Mouse (Mus musculus) heart, postnatal 4 days (tissue): ENCODE measurements around the gene Cirbp. TPM values are rescaled to one million over a fixed set of nuclear protein-coding genes. Genes with fewer than 3 reads are reported as not detected.

Experiments
- DNase-seq: peaks from one replicate; pipeline ENCODE4 v3.0.0; 2021
- total RNA-seq, 2 experiments: library from RNA; stranded (reverse); gene quantifications; 2 replicates each; pipeline ENCODE4 v1.2.3; 2021

Gene Cirbp
- total RNA-seq, 2 experiments from 2014 or later = 163 to 193 TPM

DNA sequence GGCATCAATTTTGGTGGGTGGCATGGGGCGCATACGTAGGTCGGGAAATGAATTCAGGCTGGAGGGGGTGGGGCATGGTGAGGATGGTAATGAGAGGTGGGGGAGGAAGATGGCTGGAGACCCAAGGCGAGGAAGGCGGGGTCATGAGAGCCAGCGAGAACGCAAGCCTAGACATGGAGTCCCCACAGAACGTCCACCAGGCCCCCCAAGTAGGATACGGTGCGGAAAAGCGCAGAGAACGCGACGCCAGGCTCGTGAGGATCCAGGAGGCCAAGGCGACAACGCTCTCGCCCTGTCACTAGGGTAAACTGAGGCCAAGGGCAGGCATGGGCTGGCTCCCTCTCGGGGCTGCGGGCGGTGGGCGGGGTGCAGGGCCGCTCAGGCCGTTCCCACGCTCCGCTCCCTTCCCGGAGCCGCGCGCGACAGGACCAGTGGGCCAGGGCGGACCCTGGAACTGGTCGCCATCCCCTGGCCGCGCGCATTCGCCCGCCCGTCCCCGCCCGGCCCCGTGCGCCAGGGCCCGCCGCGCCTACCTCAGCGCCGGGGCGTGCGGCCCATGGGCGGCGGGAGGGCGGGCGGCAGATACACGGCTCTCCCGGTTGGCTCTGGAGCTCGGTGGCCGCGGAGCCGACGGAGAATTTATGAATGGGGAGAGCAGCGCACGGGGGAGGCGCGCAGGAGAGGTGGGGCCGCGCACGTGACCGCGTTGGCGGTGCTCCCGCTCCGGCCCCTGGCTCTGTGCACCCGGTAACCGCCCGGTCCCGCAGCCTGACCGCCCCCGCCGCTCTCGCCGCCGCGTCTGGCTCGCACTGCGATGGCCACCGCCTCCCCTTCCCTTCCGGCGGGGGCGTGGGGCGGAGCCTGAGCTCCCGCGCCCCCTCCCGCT lies 27.0 kb upstream of the Cirbp start, which contains the start of gene Atp5d:
Atp5d (plus strand) TSS at position 80 of the 886 bp plus-strand sequence.
- DNase-seq = peak; percentile 68

DNA sequence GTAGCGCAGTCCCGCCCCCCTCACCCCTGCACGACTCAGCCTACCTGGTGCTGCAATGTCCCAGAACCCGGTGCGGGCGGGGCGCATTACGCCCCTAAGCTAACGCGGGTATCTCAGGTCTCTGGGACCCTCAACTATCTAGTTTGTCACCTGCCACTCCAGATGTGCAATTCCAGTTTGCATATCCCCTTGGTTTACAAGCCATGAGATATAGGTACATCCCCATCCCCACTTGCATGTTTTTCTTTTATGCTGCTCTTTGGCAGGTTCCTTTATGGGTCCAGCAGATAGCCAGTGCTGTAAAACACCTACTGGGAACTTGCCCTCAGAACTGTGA lies 26.4 kb upstream of the Cirbp start:
- no peak for DNase-seq

DNA sequence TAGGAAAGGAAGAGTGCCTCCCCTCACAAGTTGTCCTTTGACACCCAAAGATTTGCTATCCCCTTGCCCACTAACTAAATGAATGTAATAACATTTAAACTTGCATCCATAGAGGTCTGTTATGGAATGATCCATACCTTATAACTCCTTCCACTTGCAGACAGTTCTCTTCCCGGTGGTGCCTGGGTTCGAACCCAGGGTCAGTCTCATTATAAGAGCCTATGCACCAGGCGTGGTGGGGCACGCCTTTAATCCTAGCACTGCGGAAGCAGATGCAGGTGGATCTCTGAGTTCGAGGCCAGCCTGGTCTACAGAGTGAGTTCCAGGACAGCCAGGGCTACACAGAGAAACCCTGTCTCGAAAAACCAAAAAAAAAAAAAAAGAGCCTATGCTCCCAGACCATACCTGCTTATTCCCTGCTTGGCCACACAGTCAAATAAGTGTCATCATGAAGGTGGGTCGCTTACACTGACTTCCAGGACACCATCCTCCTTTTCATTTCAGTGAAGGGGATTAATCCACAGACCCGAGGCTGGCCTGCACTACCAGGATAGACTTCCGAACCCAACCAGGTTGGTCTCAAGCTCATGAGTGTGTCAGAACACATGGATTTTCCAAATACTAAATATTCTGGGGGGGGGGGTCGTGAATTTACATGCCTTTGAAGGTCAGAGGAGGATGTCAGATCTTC lies 25.7 kb upstream of the Cirbp start:
- DNase-seq = no peak

DNA sequence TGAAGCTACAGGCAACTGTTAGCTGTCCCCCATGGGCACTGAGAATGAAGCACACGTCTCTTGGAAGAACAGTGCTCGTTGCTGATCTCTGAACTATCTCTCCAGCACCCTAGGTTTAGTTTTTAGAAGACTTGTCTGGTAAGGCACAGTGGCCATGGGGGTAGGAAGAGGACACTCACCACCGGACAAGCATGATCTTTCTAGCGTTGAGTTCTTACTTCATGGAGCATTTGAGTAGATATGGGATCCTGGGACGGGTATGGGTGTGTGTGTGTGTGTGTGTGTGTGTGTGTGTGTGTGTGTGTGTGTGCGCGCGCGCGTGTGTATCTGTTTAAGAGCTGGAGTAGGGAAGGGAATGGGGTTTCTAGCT lies 25.1 kb upstream of the Cirbp start, which contains the start of gene Cbarp:
Cbarp (minus strand) TSS at position 170 of the 370 bp plus-strand sequence.
- DNase-seq = no peak

DNA sequence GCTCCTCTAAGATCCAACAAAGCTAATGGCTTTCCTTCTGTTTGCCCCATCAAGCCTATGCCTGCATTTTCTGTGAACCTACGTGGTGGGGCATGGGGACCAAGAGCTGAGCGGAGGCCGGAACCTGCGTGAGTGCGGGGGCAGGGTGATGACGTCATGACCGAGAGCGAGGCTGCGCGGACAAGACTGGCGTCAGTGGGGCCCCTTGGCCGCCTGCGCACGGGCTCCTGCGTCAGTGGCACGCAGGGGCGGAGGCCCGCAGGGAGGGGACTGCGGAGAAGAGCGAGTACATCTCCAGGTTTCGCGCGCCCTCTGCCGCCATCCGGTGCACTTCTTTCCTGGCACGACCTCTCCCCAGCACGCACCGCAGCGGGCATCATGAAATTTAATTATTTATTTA lies 24.5 kb upstream of the Cirbp start:
- peak; percentile 96 for DNase-seq

DNA sequence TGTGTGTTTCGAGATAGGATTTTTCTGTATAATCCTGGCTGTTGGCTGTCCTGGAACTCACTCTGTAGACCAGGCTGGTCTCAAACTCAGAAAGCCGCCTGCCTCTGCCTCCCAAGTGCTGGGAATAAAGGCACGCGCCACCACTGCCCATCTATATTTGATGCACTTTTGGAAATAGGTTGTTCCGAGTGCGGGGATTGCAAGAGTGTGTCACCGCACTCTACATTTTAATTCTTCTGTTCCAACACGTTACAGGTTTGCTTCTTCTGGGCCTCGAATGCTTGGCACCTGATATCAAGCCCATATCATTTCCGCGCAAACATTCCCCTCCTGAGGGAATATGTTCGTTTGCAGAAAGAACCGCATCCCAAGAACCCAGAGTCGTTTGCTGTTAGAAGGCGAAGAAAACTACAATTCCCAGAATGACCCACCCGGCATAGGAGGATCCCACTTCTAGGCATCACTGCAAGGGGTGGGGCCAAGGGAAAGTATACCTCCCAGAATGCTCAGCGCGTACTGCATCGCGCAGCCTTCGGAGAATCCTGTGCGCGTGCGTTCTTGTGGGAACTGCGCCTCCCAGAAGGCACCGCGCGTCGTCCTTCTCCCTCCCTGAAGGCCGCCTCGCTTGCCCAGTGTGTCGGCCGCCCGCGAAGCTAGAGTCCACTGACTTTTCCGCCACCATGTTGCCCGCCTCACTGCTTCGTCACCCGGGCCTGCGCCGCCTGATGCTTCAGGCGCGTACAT lies 23.8 kb upstream of the Cirbp start:
- peak; percentile 95 for DNase-seq

DNA sequence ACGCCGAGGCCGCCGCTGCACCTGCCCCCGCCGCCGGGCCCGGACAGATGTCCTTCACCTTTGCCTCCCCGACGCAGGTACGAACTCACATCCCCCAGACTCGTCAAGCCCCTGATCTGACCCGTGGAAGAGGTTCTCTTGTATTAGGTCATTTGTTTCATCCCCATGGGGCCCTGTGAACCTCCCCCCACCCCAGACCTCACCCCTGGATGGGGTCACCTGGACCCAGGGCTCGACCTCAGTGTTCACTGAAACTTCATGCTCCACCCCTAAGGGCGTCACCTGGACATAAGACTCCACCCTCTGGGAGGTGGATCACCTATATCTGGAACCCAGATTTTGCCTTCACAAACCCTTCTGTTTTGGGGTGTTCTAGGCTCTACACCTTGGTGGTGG lies 23.3 kb upstream of the Cirbp start:
- DNase-seq = no peak

DNA sequence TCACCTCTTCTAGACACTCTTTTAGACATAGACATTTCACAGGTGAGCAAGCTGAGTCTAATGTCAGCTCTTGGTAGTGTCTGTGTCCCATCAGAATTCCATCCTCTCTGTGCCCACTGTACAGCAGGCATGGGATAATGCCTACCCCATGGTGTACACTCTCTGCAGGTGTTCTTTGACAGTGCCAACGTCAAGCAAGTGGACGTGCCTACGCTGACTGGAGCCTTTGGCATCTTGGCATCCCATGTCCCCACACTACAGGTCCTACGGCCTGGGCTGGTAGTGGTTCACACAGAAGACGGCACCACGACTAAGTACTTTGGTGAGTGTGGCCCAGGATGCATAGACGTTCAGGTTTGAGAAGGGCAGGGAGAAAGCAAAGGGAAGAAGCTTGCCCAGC lies 22.1 kb upstream of the Cirbp start:
- no peak for DNase-seq

DNA sequence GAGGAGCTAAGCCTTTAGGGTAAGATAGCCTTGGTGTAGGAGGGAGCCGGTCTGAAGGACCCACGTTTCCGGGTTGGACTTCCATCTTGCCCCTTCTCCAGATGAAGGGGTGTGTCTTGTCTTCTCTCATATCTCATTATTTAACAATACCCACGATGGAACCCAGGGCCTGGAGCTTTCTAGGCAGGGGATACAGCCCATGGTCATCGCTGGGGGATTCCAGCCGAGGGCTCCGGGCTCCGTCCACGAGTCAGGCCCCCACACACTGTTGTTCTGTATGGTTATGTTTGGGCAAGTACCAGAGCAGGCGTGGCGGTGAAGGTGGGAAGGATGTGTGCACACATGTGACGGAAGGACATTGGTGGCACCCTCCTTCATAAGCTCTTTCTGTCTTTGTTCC lies 21.6 kb upstream of the Cirbp start:
- no peak for DNase-seq

DNA sequence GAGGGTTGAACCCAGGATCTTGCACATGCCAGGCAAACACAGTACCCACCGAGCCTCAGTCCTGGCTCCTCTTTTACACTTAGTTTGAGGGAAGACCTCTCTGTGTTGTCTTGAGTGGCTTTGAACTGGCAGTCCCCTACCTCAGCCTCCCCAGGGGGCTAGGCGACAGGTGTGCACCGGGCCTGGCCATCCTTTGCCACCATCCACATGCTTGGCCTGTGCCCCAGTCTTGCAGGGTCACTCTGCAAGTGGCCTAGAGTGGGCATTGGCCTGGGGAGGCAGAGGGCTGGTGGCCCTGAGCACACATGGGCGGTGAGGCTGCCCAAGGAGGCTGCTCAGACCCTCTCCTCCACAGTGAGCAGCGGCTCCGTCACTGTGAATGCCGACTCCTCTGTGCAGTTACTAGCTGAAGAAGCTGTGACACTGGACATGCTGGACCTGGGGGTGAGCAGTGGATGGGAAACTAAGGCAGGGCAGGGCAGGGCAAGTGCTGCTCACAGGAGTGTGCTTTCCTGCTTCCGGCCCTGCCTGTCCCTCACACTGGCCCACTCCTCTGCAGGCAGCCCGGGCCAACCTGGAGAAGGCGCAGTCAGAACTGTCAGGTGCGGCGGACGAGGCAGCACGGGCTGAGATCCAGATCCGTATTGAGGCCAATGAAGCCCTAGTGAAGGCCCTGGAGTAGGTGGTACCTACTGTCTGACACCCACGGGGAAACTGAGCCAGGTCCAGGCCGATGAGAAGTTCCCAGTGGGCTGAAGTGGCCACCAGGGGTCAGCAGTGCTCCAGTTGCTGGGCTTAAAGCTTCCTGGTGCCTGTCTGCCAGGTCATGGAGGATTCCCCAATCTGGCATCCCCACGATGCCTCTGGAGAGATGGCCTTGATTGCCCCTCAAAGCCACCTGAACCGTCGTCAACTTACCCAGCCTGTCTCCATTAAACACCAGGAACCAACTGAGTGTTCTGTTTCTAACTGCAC lies 20.6 kb upstream of the Cirbp start:
- peak; percentile 86 for DNase-seq

DNA sequence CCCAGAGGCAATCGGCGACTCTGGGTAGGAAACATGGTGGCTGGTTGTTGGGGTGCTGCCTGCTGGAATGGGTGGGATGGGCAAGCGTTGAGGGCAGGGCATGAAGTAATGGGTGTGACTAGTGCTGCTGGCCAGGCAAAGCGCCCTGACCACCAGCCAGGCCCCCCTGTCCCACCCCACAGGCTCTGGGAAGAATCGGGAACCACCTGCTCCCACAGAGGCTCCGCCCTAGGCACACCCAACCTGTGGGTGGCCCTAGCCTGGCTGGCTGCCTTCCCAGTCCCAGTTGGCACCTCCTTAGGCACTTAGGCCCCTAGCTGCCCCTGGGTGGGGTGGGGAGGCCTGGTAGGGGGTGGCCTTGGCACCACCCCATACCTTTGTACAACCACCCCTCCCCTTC lies 19.9 kb upstream of the Cirbp start:
- peak; percentile 77 for DNase-seq

DNA sequence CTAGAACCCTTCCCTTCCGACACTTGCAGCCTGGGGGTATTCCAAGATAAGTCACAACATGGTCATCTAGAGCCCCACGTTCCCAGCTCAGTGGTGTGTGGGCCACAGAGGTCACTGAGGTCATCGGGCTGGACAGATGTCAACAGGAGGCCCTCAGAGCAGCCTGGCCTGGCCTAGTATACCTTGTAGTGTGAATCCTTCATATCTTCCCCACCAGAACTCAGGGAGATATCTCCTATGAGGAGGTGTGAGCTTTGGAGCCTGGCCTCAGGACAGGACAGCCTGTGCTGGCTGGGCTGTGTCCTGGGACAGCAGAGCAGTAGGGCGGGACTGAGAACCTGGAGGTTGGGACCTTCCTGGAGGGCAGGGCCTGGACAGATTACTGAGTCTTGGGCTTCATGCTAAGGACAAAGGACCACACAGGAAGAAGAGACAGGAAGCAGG lies 19.2 kb upstream of the Cirbp start:
- DNase-seq = peak; percentile 56

DNA sequence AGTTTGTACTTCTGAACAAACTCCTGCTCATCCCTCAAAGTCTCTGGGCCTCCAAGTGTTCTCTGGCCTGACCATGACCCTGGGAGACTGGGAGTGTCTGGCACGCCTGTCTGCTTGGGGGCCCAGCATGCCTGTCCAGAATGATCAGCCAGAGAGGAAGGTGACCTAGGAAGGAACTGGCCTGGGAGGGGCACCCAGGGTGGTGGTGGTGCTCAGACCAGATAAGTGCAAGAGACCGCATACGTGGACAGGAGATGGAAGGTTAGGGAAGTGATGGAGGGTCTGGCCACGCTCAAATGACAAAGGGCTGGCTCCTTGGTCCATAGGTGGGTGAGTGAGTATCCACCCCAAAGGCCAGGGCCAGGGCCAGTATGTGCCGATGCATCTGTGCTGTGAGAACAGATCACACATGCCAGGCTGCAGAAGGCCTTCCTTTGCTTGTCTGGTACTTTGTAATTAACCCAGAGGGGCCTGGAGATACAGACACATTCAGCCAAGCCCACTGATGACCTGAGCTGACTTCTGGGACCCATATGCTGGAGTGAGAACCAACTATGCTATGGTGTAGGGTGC lies 18.6 kb upstream of the Cirbp start:
- peak; percentile 45 for DNase-seq

DNA sequence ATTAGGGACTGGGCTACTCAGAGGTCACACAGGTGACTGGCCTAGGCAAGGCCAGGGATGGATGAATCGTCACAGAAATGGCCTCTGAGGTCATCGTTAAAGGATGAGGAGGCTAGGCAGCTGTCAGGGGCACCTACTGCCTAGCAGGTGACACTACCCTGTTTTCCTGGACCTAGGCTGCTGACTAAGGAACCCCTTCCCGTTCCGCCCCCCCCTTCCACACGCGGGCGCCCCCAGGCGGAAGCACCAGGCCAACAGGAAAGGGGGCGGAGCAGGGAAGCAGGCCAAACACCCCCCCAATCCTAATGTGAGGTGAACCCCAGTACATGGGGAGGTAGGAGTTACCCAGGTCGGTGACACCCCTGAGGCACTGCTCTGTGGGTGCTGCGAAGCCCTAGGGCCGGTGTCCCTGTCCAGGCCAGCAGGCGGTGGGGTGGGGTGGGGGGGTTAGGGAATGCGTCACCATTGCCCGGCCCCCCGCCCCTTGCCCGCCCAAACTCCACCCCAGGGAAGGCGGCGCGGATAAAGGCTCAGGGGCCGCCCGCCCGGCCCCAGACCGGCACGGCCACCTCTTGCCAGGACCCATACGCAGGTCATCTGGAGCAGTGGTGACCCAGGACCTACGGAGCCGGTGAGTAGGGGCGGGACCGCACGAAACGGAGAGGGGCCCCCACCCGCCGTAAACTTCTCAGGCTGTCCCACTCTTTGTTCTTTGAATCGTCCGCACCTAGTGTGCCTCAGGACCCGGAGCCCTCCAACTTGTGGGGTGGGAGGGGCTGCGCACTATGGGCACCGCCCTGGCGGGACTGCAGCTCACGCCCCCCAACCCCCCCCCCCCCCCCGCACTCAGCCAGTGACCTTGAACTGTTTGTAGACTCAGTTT lies 17.8 kb upstream of the Cirbp start, which contains the start of gene Midn:
Midn (plus strand) TSS at position 554 of the 883 bp plus-strand sequence.
- peak; percentile 91 for DNase-seq

DNA sequence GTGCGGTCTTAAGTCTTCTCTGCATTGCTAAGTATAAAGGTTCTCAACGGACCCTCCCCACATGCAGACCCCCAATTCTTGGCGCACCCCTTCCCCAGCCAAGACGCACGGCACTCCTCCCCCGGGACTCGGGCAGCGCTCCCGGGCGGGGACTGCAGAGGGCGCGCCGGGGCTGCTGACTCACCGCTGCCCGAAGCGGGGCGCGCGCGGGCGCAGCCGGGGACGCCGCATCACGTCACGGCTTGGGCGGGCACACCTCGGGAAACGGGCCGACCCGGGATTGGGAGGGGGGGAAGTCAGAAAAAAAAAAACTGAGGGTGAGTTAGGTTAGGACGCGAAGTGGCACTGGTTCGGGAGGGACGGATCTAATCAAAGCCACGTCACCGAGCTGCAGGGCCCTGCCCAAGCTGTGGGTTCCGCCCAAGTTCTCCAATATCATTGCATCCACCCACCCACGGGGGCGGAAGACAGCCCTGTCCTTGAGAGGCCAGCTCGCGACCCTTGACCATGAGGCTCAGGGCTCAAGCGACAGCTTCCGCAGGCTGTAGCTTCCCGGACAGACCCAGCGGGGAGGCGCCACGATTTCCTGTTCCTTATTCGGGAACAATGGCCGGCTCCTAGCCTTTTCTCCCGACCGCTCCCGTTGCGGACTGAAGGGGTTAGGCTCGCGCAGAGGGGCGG lies 17.0 kb upstream of the Cirbp start:
- DNase-seq = peak; percentile 97

DNA sequence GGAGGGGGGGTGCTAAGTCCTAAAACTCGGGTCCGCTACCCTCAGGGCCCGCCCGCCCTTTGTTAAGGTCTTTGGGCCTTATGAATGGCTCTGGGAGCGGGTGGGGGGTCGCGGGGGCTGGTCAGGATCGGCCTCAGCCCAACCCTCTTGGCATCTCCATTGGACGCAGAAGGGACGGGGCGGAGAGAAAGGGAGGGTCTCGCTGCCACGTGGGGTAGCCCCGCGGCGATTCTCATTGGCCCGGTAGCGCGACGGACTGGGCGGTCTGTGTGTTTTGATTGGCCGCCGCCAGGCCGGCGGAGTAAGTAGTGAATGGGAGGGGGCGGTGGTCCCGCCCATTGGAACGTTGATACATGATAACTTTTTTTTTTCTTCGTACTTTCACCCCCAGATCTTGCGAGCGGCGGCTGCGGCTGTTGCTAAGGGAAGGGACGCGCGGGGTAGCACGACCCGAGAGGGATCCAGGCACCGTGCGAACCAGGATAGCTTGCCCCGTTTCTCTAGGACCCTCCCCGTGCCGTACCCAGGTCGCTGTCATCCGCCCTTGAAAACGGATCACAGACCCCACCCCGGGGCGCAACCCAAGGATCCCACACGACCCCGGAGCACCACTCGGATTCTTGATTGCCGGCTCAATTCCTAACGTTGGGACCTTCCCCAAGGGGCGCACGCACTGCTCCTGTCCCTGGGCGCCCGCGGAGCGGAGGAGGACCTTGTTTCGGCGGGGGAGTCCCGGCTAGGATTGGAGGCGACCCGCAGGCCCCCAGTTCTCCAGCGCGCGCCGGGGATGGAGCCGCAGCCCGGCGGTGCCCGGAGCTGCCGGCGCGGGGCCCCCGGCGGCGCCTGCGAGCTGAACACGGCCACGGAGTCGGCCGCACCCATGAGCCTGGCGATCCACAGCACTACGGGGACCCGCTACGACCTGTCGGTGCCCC lies 16.2 kb upstream of the Cirbp start:
- DNase-seq = peak; percentile 98

DNA sequence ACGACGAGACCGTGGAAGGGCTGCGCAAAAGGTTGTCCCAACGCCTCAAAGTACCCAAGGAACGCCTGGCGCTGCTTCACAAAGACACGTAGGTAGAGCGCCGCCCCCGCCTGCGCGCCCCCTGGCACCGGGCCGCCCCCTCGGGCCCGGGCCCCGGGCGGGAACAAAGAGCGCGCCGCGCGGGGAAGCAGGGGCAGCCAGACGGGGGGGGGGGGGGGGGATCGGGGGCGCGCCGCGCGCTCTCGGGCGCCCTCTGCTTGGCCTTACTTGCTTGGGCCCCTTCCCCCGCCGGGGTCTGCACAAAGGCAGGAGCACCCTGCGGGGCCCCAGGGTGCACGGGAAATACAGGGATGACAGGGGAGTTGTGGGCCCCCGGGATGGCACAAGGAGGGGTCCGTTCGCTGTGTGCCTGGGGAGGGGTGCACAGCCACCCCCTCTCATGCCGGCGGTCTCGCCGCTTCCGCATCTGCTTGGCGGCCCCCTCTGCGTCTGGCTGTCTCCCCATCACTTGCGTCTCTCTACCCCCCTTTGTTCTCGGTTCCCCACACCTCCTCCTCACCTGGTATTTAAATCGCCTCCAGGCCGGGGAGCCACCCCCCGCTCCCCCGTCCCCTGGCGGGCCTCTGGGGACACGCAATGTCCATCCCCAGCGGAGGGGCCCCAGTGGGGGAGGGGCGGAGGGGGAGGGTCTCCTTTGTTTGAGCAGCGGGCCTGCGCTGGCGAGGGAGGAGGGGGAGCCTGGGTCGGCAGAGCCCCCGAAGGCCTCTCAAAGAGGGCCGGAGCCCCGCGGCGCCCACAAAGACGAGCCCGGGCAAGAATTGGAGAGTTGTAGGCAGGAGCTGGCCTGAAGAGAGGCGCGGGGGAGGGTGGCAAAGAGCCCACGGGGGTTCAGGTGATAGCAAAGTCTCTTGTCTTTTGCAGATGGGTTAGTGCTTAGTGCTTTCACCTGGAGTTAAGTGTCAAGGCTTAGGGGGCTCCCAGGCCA lies 15.3 kb upstream of the Cirbp start:
- peak; percentile 74 for DNase-seq
